In the genomic region with DNA sequence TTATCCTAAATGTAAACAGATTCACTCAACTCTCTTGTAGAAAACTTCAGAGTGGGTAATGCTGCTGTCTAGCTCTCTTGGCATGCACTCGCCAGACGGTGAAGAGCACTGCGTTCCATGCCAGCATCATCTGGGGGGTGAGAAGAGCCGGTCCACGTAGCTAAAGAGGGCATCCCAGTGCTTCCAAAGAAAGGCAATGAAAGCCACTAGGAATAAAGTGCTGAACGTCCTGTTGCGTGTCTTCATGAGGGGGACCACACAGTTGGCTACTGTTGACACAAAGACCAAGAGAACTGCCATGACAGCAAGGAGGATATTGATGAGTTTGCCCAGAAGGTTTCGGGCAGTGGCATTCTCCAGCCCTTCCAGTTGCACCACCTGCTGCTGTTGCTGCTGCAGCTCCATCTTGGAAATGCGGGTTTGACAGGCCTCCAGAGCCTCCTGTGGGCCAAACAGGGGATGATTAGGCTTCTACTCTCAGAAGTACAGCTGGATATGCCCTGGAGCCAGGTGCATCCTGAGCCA, we compare ENCODE assay signal across 14 mouse cellular contexts. TPM values are rescaled to one million over a fixed set of nuclear protein-coding genes. Genes with fewer than 3 reads are reported as not detected.
DNase-seq lines count a peak whose midpoint lies in the region; ATAC-seq and TF ChIP-seq lines count a peak whose summit lies in the region.
"Had no signal": no experiment of that assay in that cellular context is flagged by ENCODE, and none has a peak within 500 bp of the region (broad histone marks: within the 10 kb centered on the region; RNA-seq: fewer than 3 reads in every experiment).

No protein-coding gene starts in this region.

- H3K4me2 ChIP-seq in liver, embryonic 16.5 days (ENCODE audit: low read depth, low read length): no peak overlapping the region
- no peak overlapping the region for H3K4me2 ChIP-seq in embryonic facial prominence, embryonic 11.5 days (ENCODE audit: low read depth, low read length)
- H3K4me2 ChIP-seq in intestine, postnatal 0 days (replicated peaks; ENCODE audit: low read depth): no peak overlapping the region
- no peak overlapping the region for H3K4me2 ChIP-seq in intestine, embryonic 16.5 days (ENCODE audit: low read depth, low read length)
- H3K4me2 ChIP-seq: intestine, embryonic 15.5 days; liver, embryonic 15.5 days; stomach, embryonic 15.5 days had no signal

- H3K9ac ChIP-seq in liver, embryonic 16.5 days (ENCODE audit: low read depth, low read length): no peak overlapping the region
- H3K9ac ChIP-seq in embryonic facial prominence, embryonic 11.5 days (replicated peaks; ENCODE audit: low read length): no peak overlapping the region
- no peak overlapping the region for H3K9ac ChIP-seq in intestine, postnatal 0 days (ENCODE audit: low read depth, low read length)
- H3K9ac ChIP-seq in intestine, embryonic 16.5 days (ENCODE audit: low read depth, low read length): no peak overlapping the region
- H3K9ac ChIP-seq: intestine, embryonic 15.5 days; liver, embryonic 15.5 days; stomach, embryonic 15.5 days had no signal

- H3K36me3 ChIP-seq in liver, embryonic 16.5 days (ENCODE audit: control insufficient read depth, insufficient read depth): no peaks in the 10 kb centered on the region; the same call in none of the 2 replicates
- H3K36me3 ChIP-seq in embryonic facial prominence, embryonic 11.5 days (replicated peaks; ENCODE audit: control insufficient read depth, insufficient read depth, low read depth, low read length): peaks cover 4% of the 10 kb centered on the region
- H3K36me3 ChIP-seq in intestine, postnatal 0 days (ENCODE audit: control insufficient read depth, insufficient read depth): peaks cover 31% of the 10 kb centered on the region
- no peaks in the 10 kb centered on the region for H3K36me3 ChIP-seq in intestine, embryonic 16.5 days (ENCODE audit: control insufficient read depth, insufficient read depth, low read length)

- DNase-seq in embryo, embryonic 10 days (ENCODE audit: low spot score): peak; percentile 31
- no peak for DNase-seq in embryo, embryonic 10.5 days (ENCODE audit: low spot score)
- DNase-seq in liver: no peak
- DNase-seq in embryonic facial prominence, embryonic 11.5 days (ENCODE audit: low spot score): no peak
- DNase-seq: cerebellum, postnatal 14 days; heart, adult 2 months; right cerebral cortex, postnatal 4 days had no signal

- H3K4me3 ChIP-seq in liver, embryonic 16.5 days (ENCODE audit: low read depth, low read length): no peak overlapping the region
- no peak overlapping the region for H3K4me3 ChIP-seq in embryonic facial prominence, embryonic 11.5 days (ENCODE audit: low read depth, low read length)
- H3K4me3 ChIP-seq in intestine, postnatal 0 days (ENCODE audit: low read depth, low read length): no peak overlapping the region
- no peak overlapping the region for H3K4me3 ChIP-seq in intestine, embryonic 16.5 days (ENCODE audit: low read length)
- H3K4me3 ChIP-seq: heart, adult 2 months; intestine, embryonic 15.5 days; liver, embryonic 15.5 days; stomach, embryonic 15.5 days had no signal

- no peaks in the 10 kb centered on the region for H3K4me1 ChIP-seq in liver, embryonic 16.5 days (ENCODE audit: control insufficient read depth, low read depth, low read length)
- no peaks in the 10 kb centered on the region for H3K4me1 ChIP-seq in embryonic facial prominence, embryonic 11.5 days (ENCODE audit: control insufficient read depth, insufficient read depth, low read length)
- H3K4me1 ChIP-seq in intestine, postnatal 0 days (replicated peaks; ENCODE audit: control insufficient read depth, insufficient read depth, low read length): no peaks in the 10 kb centered on the region
- no peaks in the 10 kb centered on the region for H3K4me1 ChIP-seq in intestine, embryonic 16.5 days (ENCODE audit: control insufficient read depth, insufficient read depth, low read length)
- H3K4me1 ChIP-seq: intestine, embryonic 15.5 days; liver, embryonic 15.5 days; stomach, embryonic 15.5 days had no signal

- H3K9me3 ChIP-seq in liver, embryonic 16.5 days (replicated peaks; ENCODE audit: control insufficient read depth, low read length): peaks cover 9% of the 10 kb centered on the region
- H3K9me3 ChIP-seq in embryonic facial prominence, embryonic 11.5 days (replicated peaks; ENCODE audit: control insufficient read depth, low read length): peaks cover 9% of the 10 kb centered on the region
- peaks cover 9% of the 10 kb centered on the region for H3K9me3 ChIP-seq in intestine, postnatal 0 days (ENCODE audit: control insufficient read depth)
- peaks cover 5% of the 10 kb centered on the region for H3K9me3 ChIP-seq in intestine, embryonic 16.5 days (ENCODE audit: control insufficient read depth, low read length)

- ATAC-seq in liver, embryonic 16.5 days (ENCODE audit: low read depth): peak; percentile 27; the same call in 1 of the 2 replicates
- peak; percentile 39 for ATAC-seq in embryonic facial prominence, embryonic 11.5 days (replicated peaks; ENCODE audit: insufficient number of reproducible peaks, low FRiP score, low TSS enrichment, low read depth)
- ATAC-seq in megakaryocyte-erythroid progenitor cell, adult 5-6 weeks (replicated peaks; ENCODE audit: low FRiP score, low TSS enrichment, poor library complexity, severe bottlenecking): peak; percentile 69
- ATAC-seq in intestine, postnatal 0 days: no peak
- ATAC-seq in intestine, embryonic 16.5 days: no peak
- ATAC-seq: intestine, embryonic 15.5 days had no signal

- WGBS in liver, embryonic 16.5 days (ENCODE audit: insufficient replicate concordance): 74% methylated on average over 9 of the region's 9 CpGs
- WGBS in embryonic facial prominence, embryonic 11.5 days: 87% methylated on average over 9 of the region's 9 CpGs
- WGBS in intestine, postnatal 0 days: 87% methylated on average over 9 of the region's 9 CpGs
- 89% methylated on average over 9 of the region's 9 CpGs for WGBS in intestine, embryonic 16.5 days

- no peaks in the 10 kb centered on the region for H3K27me3 ChIP-seq in liver, embryonic 16.5 days (ENCODE audit: control insufficient read depth, insufficient read depth, low read depth, low read length)
- no peaks in the 10 kb centered on the region for H3K27me3 ChIP-seq in embryonic facial prominence, embryonic 11.5 days (ENCODE audit: control insufficient read depth, insufficient read depth, low read length)
- no peaks in the 10 kb centered on the region for H3K27me3 ChIP-seq in intestine, postnatal 0 days (replicated peaks; ENCODE audit: control insufficient read depth, insufficient read depth, low read length)
- H3K27me3 ChIP-seq in intestine, embryonic 16.5 days (replicated peaks; ENCODE audit: control insufficient read depth, insufficient read depth, low read length): no peaks in the 10 kb centered on the region
- H3K27me3 ChIP-seq: intestine, embryonic 15.5 days; liver, embryonic 15.5 days; stomach, embryonic 15.5 days had no signal

- no peak overlapping the region for H3K27ac ChIP-seq in liver, embryonic 16.5 days (ENCODE audit: low read length)
- no peak overlapping the region for H3K27ac ChIP-seq in embryonic facial prominence, embryonic 11.5 days (replicated peaks; ENCODE audit: low read depth, low read length)
- H3K27ac ChIP-seq in intestine, postnatal 0 days (ENCODE audit: low read depth, low read length): no peak overlapping the region
- no peak overlapping the region for H3K27ac ChIP-seq in intestine, embryonic 16.5 days (ENCODE audit: low read length)
- H3K27ac ChIP-seq: heart, adult 2 months; intestine, embryonic 15.5 days; liver, embryonic 15.5 days; stomach, embryonic 15.5 days had no signal

- no peak for TF ChIP-seq CTCF in intestine, postnatal 0 days (IDR thresholded peaks at IDR 0.05; ENCODE audit: low read depth)

RNA-seq across cellular contexts. Expression of a gene that starts 27.2 kb away (rescaled TPM):
- 7.3 and 9.7 TPM in 2 replicates for polyA plus RNA-seq in liver, embryonic 16.5 days (2015; fragmentation: Nextera tagmentation; extraction: Ambion mirVana)
- 19.1 and 20.3 TPM in 2 replicates for polyA plus RNA-seq in embryonic facial prominence, embryonic 11.5 days (2014; fragmentation: Nextera tagmentation; extraction: Ambion mirVana)
- 0.72 and 1.6 TPM in 2 replicates for total RNA-seq in megakaryocyte-erythroid progenitor cell, adult 5-6 weeks (2014; fragmentation: Nextera tagmentation)
- total RNA-seq in megakaryocyte-erythroid progenitor cell, adult 5-6 weeks (2017): 0.11 and 1.4 TPM in 2 replicates
- 8.2 and 9.6 TPM in 2 replicates for polyA plus RNA-seq in intestine, postnatal 0 days (2015; fragmentation: Nextera tagmentation; extraction: Ambion mirVana)
- 18.7 and 19.3 TPM in 2 replicates for polyA plus RNA-seq in intestine, embryonic 16.5 days (2015; fragmentation: Nextera tagmentation; extraction: Ambion mirVana)

Comparison
In these comparisons a context has a peak if more than half of its experiments do, and no peak if none do; other contexts are left out.
1. ATAC-seq: peak in liver, embryonic 16.5 days (single experiment), embryonic facial prominence, embryonic 11.5 days (single experiment) and megakaryocyte-erythroid progenitor cell, adult 5-6 weeks (single experiment); none in intestine, postnatal 0 days (single experiment) and intestine, embryonic 16.5 days (single experiment).